Mouse (Mus musculus) lung, postnatal 10 days (tissue): Measurements from ENCODE around the gene Gm10772.
"Not testable (repeated sequence)": the region's sequence is repeated elsewhere in the genome, so short reads cannot be mapped to it uniquely, and the experiment has no call there.

Source experiments
- DNase-seq: peaks from one replicate; pipeline ENCODE4 v3.0.0; 2021

Gm10772 gene

DNA sequence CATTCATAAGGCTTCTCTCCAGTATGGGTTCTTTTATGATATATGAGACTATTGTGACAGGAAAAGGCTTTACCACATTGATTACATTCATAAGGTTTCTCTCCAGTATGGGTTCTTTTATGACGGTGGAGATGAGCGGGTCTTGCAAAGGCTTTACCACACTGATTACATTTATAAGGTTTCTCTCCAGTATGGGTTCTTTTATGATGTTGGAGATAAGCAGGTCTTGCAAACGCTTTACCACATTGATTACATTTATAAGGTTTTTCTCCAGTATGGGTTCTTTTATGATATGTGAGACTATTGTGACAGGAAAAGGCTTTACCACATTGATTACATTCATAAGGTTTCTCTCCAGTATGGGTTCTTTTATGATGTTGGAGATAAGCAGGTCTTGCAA is at the start of gene Gm10772:
Gene Gm10772 (minus strand): TSS at position 101 of the 400 bp plus-strand sequence.
- not testable (repeated sequence) for DNase-seq

DNA sequence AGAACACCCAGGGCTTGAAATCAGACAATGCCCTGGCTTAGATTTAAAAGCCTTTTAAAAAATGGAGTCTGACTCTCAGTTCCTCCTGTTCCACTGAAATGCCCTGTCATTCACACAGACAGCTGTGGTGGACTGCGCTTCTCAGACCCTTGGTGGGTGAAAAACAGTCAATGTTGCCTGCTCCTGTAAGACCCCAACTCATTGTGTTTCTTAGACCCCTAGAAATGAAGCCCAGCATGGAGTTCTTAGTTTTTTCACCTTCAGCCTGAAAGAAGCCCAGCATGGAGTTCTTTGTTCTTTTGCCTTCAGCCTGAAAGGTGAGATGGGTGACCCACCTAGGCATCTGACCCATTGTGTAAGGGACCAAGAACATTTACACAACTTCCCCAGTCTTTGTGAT is 36.5 kb upstream of the Gm10772 start:
- not testable (repeated sequence) for DNase-seq

DNA sequence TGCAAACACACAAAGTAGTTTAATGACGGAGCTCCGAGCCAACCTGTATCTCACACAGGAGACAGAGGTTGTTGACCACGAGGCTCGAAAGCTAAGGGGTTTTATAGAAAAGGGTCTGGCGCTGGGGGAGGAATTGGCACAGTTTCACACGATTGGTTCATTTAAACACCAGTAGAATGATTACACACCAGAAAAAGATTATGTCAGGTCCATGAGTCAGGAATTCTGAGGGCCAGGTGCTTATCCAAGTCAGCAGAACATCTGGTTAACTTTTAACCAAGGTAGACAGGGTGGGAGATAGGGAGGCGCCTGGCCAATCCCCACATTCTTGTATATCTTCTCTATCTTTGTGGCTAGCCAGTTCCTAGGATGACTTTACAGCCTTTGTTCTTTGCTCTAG is 35.8 kb upstream of the Gm10772 start:
- not testable (repeated sequence) for DNase-seq

DNA sequence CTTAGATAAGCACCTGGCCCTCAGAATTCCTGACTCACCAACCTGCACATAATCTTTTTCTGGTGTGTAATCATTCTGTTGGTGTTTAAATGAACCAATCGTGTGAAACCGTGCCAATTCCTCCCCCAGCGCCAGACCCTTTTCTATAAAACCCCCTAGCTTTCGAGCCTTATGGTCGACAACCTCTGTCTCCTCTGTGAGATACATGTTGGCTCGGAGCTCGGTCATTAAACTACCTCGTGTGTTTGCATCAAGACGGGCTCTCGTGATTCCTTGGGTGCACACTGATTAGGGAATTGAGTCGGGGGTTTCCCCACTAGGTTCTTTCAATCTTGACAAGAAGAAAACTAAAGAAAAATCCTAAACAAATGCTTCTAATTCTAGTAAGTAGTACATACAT is 13.0 kb downstream of the Gm10772 start:
- no peak for DNase-seq

DNA sequence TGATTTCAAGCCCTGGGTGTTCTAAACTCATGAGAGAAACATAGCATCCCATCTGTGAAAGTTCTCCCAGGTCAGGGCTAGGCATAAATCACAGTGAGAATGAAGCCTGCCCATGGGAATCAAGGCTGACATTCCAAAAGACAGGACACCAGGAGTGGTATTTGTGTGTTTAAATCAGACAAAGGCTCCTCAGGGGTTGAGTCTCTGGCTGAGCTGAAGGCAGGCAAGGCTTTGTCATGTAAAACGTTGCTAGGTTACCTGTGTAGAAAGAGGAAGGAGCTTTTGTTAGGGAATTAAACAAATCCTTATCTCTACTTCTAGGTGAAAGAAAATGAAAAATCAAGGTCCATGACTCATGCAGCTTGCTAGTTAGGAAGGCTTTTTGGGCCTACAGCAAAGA is 13.6 kb downstream of the Gm10772 start:
- DNase-seq = not testable (repeated sequence)

DNA sequence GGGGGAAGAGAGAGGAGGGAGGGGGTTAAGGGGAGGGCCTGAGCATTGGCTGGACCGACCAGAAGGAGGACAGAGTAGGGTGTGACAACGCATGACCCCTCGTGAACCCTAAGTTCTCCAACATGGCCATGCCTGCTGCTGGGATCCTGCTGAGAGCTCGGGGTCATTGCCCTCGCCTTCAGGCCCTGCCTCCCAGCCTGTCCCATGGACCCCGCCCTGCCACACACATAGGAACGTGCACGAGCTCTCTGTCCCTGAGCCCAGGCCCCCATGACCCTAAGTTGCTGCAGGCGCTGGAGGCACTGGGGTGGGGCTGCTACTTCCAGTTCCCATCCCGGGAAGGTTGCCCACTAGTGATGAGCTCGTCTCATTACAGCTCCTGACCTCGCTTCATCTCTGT is 48.2 kb downstream of the Gm10772 start:
- not testable (repeated sequence) for DNase-seq
